Mouse (Mus musculus): Measurements from ENCODE around the gene Wrap53. TPM values are rescaled to one million over a fixed set of nuclear protein-coding genes. Genes with fewer than 3 reads are reported as not detected.

The Wrap53 gene
- total and polyA plus RNA-seq, 3 experiments = 18.5 to 24.5 TPM; not detected in 1

DNA sequence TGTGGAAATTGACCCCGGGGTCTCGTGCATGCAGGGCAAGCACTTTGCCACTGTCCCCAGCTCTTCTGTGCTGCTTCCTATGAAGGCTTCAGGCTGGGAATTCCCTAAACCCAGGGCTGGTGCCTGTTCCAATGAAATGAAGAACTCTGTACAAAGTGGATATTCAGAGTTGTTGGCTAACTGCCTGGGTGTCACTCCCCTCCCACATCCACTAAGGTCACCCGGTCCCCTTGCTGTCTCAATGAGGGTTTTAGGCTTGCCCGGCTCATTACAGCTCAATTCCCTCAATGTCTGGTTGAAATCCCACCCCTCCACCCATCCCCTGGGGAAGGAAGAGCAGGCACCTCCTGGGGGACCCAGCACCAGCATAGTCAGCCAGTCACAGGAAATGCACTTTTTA is 60.1 kb downstream of the Wrap53 start:
- Histone ChIP-seq H3K9ac (ENCODE audit: control insufficient read depth, low read depth, low read length, poor library complexity, severe bottlenecking) (no peak overlapping the region), H3K4me1 (ENCODE audit: control insufficient read depth in 1 of 2, insufficient read depth in 2 of 2, low read length in 2 of 2) (peaks cover 0 to 9% of the 10 kb centered on the region in 2 experiments; a peak in 1 of 4 replicates), H3K36me3 (ENCODE audit: control insufficient read depth in 1 of 2, insufficient read depth in 2 of 2, low read length in 2 of 2) (no peaks in the 10 kb centered on the region), H3K27me3 (ENCODE audit: control insufficient read depth in 1 of 2, insufficient read depth in 2 of 2, low read length in 2 of 2) (peaks cover 3 to 9% of the 10 kb centered on the region in 2 experiments), H3K27ac (ENCODE audit: control insufficient read depth, low read depth, low read length) (no peak overlapping the region), H3K4me3 (ENCODE audit: control insufficient read depth in 1 of 2, insufficient read depth in 1 of 2, low read depth in 2 of 2, low read length in 2 of 2) (no peak overlapping the region), H3K9me3 (replicated peaks; ENCODE audit: insufficient read depth, low read length) (no peaks in the 10 kb centered on the region), H3K79me2 (ENCODE audit: control insufficient read depth, insufficient read depth, low read length, poor library complexity) (no peaks in the 10 kb centered on the region)
- TF ChIP-seq BHLHE40 (IDR thresholded peaks at IDR 0.05; ENCODE audit: borderline replicate concordance, low read depth, low read length) (no peak), CTCF (IDR thresholded peaks at IDR 0.05 in 2 of 3, conservative IDR thresholded peaks at IDR 0.05 in 1 of 3; ENCODE audit: control insufficient read depth in 1 of 3, insufficient read depth in 1 of 3, low read depth in 2 of 3, low read length in 3 of 3, poor library complexity in 1 of 3, severe bottlenecking in 1 of 3) (no peak), KAT2A (conservative IDR thresholded peaks at IDR 0.05; ENCODE audit: low read depth, low read length) (no peak), RAD21 (IDR thresholded peaks at IDR 0.05; ENCODE audit: low read depth, low read length) (no peak), JUND (IDR thresholded peaks at IDR 0.05; ENCODE audit: low read depth, low read length) (no peak), POLR2AphosphoS2 (IDR thresholded peaks at IDR 0.05; ENCODE audit: low read length) (no peak), SMC3 (IDR thresholded peaks at IDR 0.05; ENCODE audit: low read depth, low read length) (no peak), TCF12 (IDR thresholded peaks at IDR 0.05; ENCODE audit: low read depth, low read length) (no peak), POLR2A (IDR thresholded peaks at IDR 0.05; ENCODE audit: control insufficient read depth in 1 of 2, insufficient read depth in 1 of 2, low read depth in 1 of 2, low read length in 2 of 2, poor library complexity in 1 of 2) (no peak), MYB (IDR thresholded peaks at IDR 0.05; ENCODE audit: low read depth, low read length) (no peak), MAFK (IDR thresholded peaks at IDR 0.05; ENCODE audit: borderline replicate concordance, low read depth, low read length) (no peak), MYC (IDR thresholded peaks at IDR 0.05; ENCODE audit: low read depth, low read length) (no peak), ELF1 (IDR thresholded peaks at IDR 0.05; ENCODE audit: low read depth, low read length) (no peak), USF2 (IDR thresholded peaks at IDR 0.05; ENCODE audit: borderline replicate concordance in 1 of 2, insufficient read depth in 1 of 2, low read depth in 1 of 2, low read length in 2 of 2) (no peak), EP300 (IDR thresholded peaks at IDR 0.05; ENCODE audit: low read depth in 1 of 2, low read length in 2 of 2) (no peak), TBP (IDR thresholded peaks at IDR 0.05; ENCODE audit: low read depth, low read length) (no peak), CHD2 (IDR thresholded peaks at IDR 0.05; ENCODE audit: low read length) (no peak), SIN3A (IDR thresholded peaks at IDR 0.05; ENCODE audit: low read length) (no peak)
- DNase-seq (ENCODE audit: low read depth, low spot score) = no peak

- peak; percentile 65 for TF ChIP-seq ZNF384 (IDR thresholded peaks at IDR 0.05; ENCODE audit: low read depth, low read length)
- TF ChIP-seq USF2 (IDR thresholded peaks at IDR 0.05; ENCODE audit: borderline replicate concordance in 1 of 2, insufficient read depth in 1 of 2, low read depth in 1 of 2, low read length in 2 of 2) = no peak
- TF ChIP-seq ZC3H11A (IDR thresholded peaks at IDR 0.05; ENCODE audit: low read depth, low read length) = no peak
- no peak for TF ChIP-seq KAT2A (conservative IDR thresholded peaks at IDR 0.05; ENCODE audit: low read depth, low read length)
- no peak for TF ChIP-seq POLR2AphosphoS2 (IDR thresholded peaks at IDR 0.05; ENCODE audit: low read length)
- no peak for TF ChIP-seq GATA1 (IDR thresholded peaks at IDR 0.05; ENCODE audit: low read depth, low read length)
- no peak for TF ChIP-seq CHD1 (IDR thresholded peaks at IDR 0.05; ENCODE audit: low read depth, low read length)
- no peak for TF ChIP-seq ETS1 (IDR thresholded peaks at IDR 0.05; ENCODE audit: low read depth, low read length)
- no peak for TF ChIP-seq RAD21 (IDR thresholded peaks at IDR 0.05; ENCODE audit: low read depth, low read length)
- no peak for TF ChIP-seq MAZ (IDR thresholded peaks at IDR 0.05; ENCODE audit: low read depth, low read length)
- TF ChIP-seq POLR2A (IDR thresholded peaks at IDR 0.05; ENCODE audit: control insufficient read depth in 1 of 2, insufficient read depth in 1 of 2, low read depth in 1 of 2, low read length in 2 of 2, poor library complexity in 1 of 2) = peak in 1 of 2 experiments; percentile 50; a peak in 2 of 4 replicates
- TF ChIP-seq MYB (IDR thresholded peaks at IDR 0.05; ENCODE audit: low read depth, low read length) = no peak
- TF ChIP-seq MYC (IDR thresholded peaks at IDR 0.05; ENCODE audit: low read depth, low read length) = peak; percentile 50; the same call in 1 of the 2 replicates
- Histone ChIP-seq H3K27me3 (ENCODE audit: control insufficient read depth in 1 of 2, insufficient read depth in 2 of 2, low read length in 2 of 2) (no peaks in the 10 kb centered on the region; a peak in 2 of 4 replicates), H3K4me3 (ENCODE audit: control insufficient read depth in 1 of 2, insufficient read depth in 1 of 2, low read depth in 2 of 2, low read length in 2 of 2) (peak overlapping the region; percentile 24 to 28), H3K4me1 (ENCODE audit: control insufficient read depth in 1 of 2, insufficient read depth in 2 of 2, low read length in 2 of 2) (peaks cover 6 to 21% of the 10 kb centered on the region in 2 experiments; a peak in 3 of 4 replicates), H3K9ac (ENCODE audit: control insufficient read depth, low read depth, low read length, poor library complexity, severe bottlenecking) (peak overlapping the region; percentile 46), H3K36me3 (ENCODE audit: control insufficient read depth in 1 of 2, insufficient read depth in 2 of 2, low read length in 2 of 2) (peaks cover 0 to 1% of the 10 kb centered on the region in 2 experiments; a peak in 1 of 4 replicates), H3K79me2 (ENCODE audit: control insufficient read depth, insufficient read depth, low read length, poor library complexity) (no peaks in the 10 kb centered on the region), H3K27ac (ENCODE audit: control insufficient read depth, low read depth, low read length) (peak overlapping the region; percentile 1; the same call in 1 of the 2 replicates), H3K9me3 (replicated peaks; ENCODE audit: insufficient read depth, low read length) (no peaks in the 10 kb centered on the region)
- peak; percentile 72 for DNase-seq (ENCODE audit: low read depth, low spot score)
Measured at GRCm38 (mm10) chr11:69516661-69517060, 63.4 kb downstream of the Wrap53 start.

Measured in MEL (cell line).